Mouse (Mus musculus): ENCODE data around the gene Slc39a13. TPM values are rescaled to one million over a fixed set of nuclear protein-coding genes. Genes with fewer than 3 reads are reported as not detected.
"Not testable (repeated sequence)": the region's sequence is repeated elsewhere in the genome, so short reads cannot be mapped to it uniquely, and the experiment has no call there.

Gene Slc39a13
- polyA plus RNA-seq, 1 experiment from 2014 or later, result 22.0 TPM

DNA sequence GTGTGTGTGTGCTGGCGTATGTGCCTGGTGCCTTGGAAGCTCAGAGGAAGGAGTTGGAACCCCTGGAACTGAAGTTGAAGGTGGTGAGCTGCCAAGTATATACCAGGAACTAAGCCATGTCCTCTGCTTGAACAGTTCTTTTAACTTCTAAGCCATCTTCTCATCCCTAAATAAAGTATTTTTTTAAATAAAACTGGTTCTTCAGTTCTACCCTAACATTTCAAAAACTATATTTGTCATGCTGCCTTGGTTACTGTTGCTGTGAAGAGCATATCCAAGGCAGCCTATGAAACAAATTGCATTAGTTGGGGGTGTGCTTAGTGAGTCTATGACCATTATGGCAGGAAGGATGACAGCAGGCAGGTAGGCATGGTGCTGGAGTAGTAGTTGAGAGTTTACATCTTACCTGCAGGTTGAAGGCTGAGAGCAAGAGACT, 45.1 kb downstream of the Slc39a13 start:
- H3K9me3 ChIP-seq (replicated peaks; ENCODE audit: control insufficient read depth, low read length), result no peaks in the 10 kb centered on the region
- WGBS, result 94% methylated on average over 1 of the region's 1 CpGs
- no peak overlapping the region for H3K4me2 ChIP-seq (ENCODE audit: low read depth, low read length)

DNA sequence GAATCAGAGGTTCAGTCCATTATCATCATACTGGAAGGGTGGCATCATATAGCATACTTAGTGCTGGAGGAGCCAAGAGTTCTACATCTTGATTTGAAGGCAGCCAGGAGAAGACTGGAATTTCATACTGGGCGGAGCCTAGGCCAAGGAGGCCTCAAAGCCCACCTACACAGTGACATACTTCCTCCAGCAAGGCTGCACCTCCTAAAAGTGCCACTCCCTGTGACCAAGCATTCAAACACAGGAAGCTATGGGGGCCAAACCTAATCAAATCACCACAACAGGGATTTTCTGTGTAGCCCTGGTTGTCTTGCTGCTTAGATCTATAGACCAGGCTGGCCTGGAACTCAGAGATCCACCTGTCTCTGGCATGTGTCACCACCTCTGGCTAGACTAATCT, 46.3 kb downstream of the Slc39a13 start:
- H3K4me1 ChIP-seq (ENCODE audit: control insufficient read depth, insufficient read depth, low read length), result no peaks in the 10 kb centered on the region
- H3K4me3 ChIP-seq (ENCODE audit: low read depth, low read length), result no peak overlapping the region
- no peak for DNase-seq (ENCODE audit: low spot score)
- peaks cover 3% of the 10 kb centered on the region for H3K36me3 ChIP-seq (replicated peaks; ENCODE audit: control insufficient read depth, insufficient read depth, low read depth, low read length)
- no peaks in the 10 kb centered on the region for H3K9me3 ChIP-seq (replicated peaks; ENCODE audit: control insufficient read depth, low read length)
- H3K27me3 ChIP-seq (ENCODE audit: control insufficient read depth, insufficient read depth, low read length), result no peaks in the 10 kb centered on the region
- no peak for ATAC-seq (replicated peaks; ENCODE audit: insufficient number of reproducible peaks, low FRiP score, low TSS enrichment, low read depth)
- 87% methylated on average over 1 of the region's 1 CpGs for WGBS
- H3K27ac ChIP-seq (replicated peaks; ENCODE audit: low read depth, low read length), result no peak overlapping the region
- H3K9ac ChIP-seq (replicated peaks; ENCODE audit: low read length), result no peak overlapping the region
- no peak overlapping the region for H3K4me2 ChIP-seq (ENCODE audit: low read depth, low read length)

More for the DNA sequence above, 45.1 kb downstream of the Slc39a13 start:
- Histone ChIP-seq H3K4me1 (ENCODE audit: control insufficient read depth, insufficient read depth, low read length) (no peaks in the 10 kb centered on the region), H3K36me3 (replicated peaks; ENCODE audit: control insufficient read depth, insufficient read depth, low read depth, low read length) (no peaks in the 10 kb centered on the region), H3K27ac (replicated peaks; ENCODE audit: low read depth, low read length) (no peak overlapping the region), H3K27me3 (ENCODE audit: control insufficient read depth, insufficient read depth, low read length) (no peaks in the 10 kb centered on the region), H3K9ac (replicated peaks; ENCODE audit: low read length) (no peak overlapping the region), H3K4me3 (ENCODE audit: low read depth, low read length) (no peak overlapping the region)
- ATAC-seq (replicated peaks; ENCODE audit: insufficient number of reproducible peaks, low FRiP score, low TSS enrichment, low read depth), result no peak
- DNase-seq (ENCODE audit: low spot score), result no peak

DNA sequence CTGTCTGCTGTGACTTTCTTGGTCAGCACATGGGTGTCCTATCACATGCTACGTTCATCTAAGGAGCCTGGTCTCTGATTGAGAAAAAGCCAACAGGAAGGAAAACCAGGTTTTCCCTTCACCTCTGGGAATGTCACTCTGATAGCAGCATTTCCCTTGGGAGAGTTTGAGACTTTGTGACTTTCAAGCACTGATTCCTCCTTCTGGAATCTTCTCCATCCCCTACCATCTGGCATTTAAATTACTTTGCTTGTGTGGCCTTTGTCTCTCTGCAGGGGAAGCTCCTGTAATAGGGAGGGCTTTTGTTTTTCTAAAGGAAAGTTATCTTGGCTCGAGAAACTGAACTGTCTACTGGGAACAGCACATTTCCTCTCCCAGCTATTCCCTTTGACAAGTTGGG, 47.1 kb downstream of the Slc39a13 start:
- Histone ChIP-seq H3K9me3 (replicated peaks; ENCODE audit: control insufficient read depth, low read length) (no peaks in the 10 kb centered on the region), H3K4me1 (ENCODE audit: control insufficient read depth, insufficient read depth, low read length) (no peaks in the 10 kb centered on the region), H3K27ac (replicated peaks; ENCODE audit: low read depth, low read length) (no peak overlapping the region), H3K27me3 (ENCODE audit: control insufficient read depth, insufficient read depth, low read length) (no peaks in the 10 kb centered on the region), H3K9ac (replicated peaks; ENCODE audit: low read length) (no peak overlapping the region), H3K36me3 (replicated peaks; ENCODE audit: control insufficient read depth, insufficient read depth, low read depth, low read length) (peaks cover 3% of the 10 kb centered on the region), H3K4me2 (ENCODE audit: low read depth, low read length) (no peak overlapping the region), H3K4me3 (ENCODE audit: low read depth, low read length) (no peak overlapping the region)
- ATAC-seq (replicated peaks; ENCODE audit: insufficient number of reproducible peaks, low FRiP score, low TSS enrichment, low read depth), result no peak
- DNase-seq (ENCODE audit: low spot score), result no peak
- WGBS, result 50% methylated on average over 2 of the region's 2 CpGs

DNA sequence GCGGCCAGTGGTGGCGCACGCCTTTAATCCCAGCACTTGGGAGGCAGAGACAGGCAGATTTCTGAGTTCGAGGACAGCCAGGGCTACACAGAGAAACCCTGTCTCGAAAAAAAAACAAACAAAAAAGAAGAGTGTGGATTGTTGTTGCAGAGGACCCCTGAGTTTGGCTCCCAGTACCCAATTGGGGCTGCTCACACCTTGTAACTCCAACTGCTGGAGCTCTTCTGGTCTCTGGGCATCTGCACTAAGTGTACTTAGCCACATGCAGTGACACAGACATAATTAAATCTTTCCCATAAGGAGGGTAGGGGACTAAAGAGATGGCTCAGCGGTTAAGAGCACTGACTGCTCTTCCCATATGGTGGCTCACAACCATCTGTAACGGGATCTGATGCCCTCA, 48.0 kb downstream of the Slc39a13 start:
- H3K27me3 ChIP-seq (ENCODE audit: control insufficient read depth, insufficient read depth, low read length); H3K9ac ChIP-seq (replicated peaks; ENCODE audit: low read length); H3K27ac ChIP-seq (replicated peaks; ENCODE audit: low read depth, low read length); H3K4me2 ChIP-seq (ENCODE audit: low read depth, low read length); H3K4me3 ChIP-seq (ENCODE audit: low read depth, low read length); DNase-seq (ENCODE audit: low spot score); H3K9me3 ChIP-seq (replicated peaks; ENCODE audit: control insufficient read depth, low read length); ATAC-seq (replicated peaks; ENCODE audit: insufficient number of reproducible peaks, low FRiP score, low TSS enrichment, low read depth); H3K4me1 ChIP-seq (ENCODE audit: control insufficient read depth, insufficient read depth, low read length); H3K36me3 ChIP-seq (replicated peaks; ENCODE audit: control insufficient read depth, insufficient read depth, low read depth, low read length): not testable (repeated sequence)
- WGBS, result 96% methylated on average over 7 of the region's 7 CpGs

DNA sequence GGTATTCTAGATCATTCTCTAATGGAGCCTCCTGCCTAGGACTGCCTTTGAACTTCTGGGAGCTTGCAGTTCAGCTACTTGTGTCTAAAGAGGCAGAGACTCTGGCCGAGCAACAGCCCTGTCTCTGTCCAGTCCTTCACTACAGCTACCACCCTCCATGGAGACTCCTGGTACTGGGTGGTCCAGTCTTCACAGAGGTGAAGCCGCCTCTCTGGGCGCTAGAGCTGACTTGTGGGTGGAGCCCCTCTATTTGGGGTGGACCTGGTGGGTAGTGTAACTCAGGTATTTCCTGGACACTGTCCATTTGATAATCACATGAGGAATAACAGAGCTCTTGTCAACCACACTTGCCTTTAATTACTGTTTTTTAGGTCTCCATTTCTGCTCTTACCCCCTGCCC, 50.3 kb downstream of the Slc39a13 start:
- Histone ChIP-seq H3K27me3 (ENCODE audit: control insufficient read depth, insufficient read depth, low read length) (no peaks in the 10 kb centered on the region), H3K36me3 (replicated peaks; ENCODE audit: control insufficient read depth, insufficient read depth, low read depth, low read length) (peaks cover 3% of the 10 kb centered on the region), H3K4me1 (ENCODE audit: control insufficient read depth, insufficient read depth, low read length) (no peaks in the 10 kb centered on the region), H3K9ac (replicated peaks; ENCODE audit: low read length) (no peak overlapping the region), H3K27ac (replicated peaks; ENCODE audit: low read depth, low read length) (no peak overlapping the region), H3K9me3 (replicated peaks; ENCODE audit: control insufficient read depth, low read length) (no peaks in the 10 kb centered on the region), H3K4me3 (ENCODE audit: low read depth, low read length) (no peak overlapping the region), H3K4me2 (ENCODE audit: low read depth, low read length) (no peak overlapping the region)
- WGBS, result 90% methylated on average over 3 of the region's 3 CpGs
- ATAC-seq (replicated peaks; ENCODE audit: insufficient number of reproducible peaks, low FRiP score, low TSS enrichment, low read depth), result no peak; the same call in 1 of the 2 replicates
- DNase-seq (ENCODE audit: low spot score), result no peak

DNA sequence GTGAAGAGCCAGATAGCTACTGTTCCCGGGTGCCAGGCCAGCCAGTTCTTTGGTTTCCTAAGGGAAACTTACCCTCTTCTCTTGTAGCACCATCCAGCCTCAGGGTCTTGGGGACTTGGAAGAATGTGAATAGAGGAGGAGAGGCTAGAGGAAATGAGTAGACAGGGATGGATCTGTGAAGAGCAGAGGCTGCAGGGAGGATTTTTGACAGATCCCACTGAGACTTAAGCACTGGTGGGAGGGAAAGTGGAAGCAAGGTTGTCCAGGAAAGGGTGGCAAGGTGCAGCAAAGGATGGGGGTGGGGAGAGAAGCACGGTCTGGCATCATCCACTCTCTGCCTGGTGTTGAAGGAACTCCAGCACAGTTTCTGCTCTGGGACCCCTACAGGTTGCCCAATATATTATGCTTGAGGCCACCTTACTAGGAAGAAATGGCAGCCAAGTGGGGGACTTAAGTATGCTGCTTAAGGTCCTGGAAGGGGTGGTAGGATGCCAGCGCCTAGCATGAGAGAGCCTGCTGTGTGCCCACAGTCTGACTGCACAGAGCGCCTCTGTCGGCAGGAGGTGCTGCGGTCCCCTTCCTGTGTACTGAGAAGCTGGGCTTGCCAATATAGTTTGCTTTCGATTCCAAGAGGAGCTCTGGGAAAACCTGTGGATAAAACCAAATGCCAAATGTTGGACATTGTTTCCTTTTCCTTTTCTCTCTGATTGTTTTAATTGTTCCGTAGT, 52.0 kb downstream of the Slc39a13 start:
- no peaks in the 10 kb centered on the region for H3K4me1 ChIP-seq (ENCODE audit: control insufficient read depth, insufficient read depth, low read length)
- H3K9ac ChIP-seq (replicated peaks; ENCODE audit: low read length), result no peak overlapping the region
- WGBS, result 83% methylated on average over 8 of the region's 8 CpGs
- H3K27ac ChIP-seq (replicated peaks; ENCODE audit: low read depth, low read length), result no peak overlapping the region
- DNase-seq (ENCODE audit: low spot score) (no peak), ATAC-seq (replicated peaks; ENCODE audit: insufficient number of reproducible peaks, low FRiP score, low TSS enrichment, low read depth) (no peak)
- peaks cover 3% of the 10 kb centered on the region for H3K36me3 ChIP-seq (replicated peaks; ENCODE audit: control insufficient read depth, insufficient read depth, low read depth, low read length)
- H3K27me3 ChIP-seq (ENCODE audit: control insufficient read depth, insufficient read depth, low read length), result no peaks in the 10 kb centered on the region
- no peaks in the 10 kb centered on the region for H3K9me3 ChIP-seq (replicated peaks; ENCODE audit: control insufficient read depth, low read length)
- no peak overlapping the region for H3K4me2 ChIP-seq (ENCODE audit: low read depth, low read length)
- no peak overlapping the region for H3K4me3 ChIP-seq (ENCODE audit: low read depth, low read length)

DNA sequence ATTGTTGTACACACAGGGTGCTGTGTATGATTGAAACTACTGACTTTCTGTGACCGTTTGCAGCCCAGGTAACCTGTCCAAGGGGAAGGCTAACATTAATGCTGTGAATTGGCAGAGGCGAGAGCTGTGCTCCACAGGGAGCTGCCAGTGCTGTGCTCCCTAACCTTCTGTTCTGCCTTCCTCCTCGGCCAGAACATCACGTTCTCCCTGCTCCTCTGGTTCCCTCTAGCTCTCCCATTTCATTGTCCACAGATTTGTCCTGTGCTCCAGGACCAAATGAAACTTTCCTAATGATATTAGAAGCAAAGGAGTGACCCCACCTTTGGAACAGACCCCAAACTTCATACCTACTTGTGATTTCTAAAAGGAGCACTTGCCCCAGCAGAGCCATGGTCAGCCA, 54.8 kb downstream of the Slc39a13 start:
- Histone ChIP-seq H3K4me1 (ENCODE audit: control insufficient read depth, insufficient read depth, low read length) (no peaks in the 10 kb centered on the region), H3K4me3 (ENCODE audit: low read depth, low read length) (no peak overlapping the region), H3K9me3 (replicated peaks; ENCODE audit: control insufficient read depth, low read length) (no peaks in the 10 kb centered on the region), H3K9ac (replicated peaks; ENCODE audit: low read length) (no peak overlapping the region), H3K27me3 (ENCODE audit: control insufficient read depth, insufficient read depth, low read length) (no peaks in the 10 kb centered on the region), H3K36me3 (replicated peaks; ENCODE audit: control insufficient read depth, insufficient read depth, low read depth, low read length) (peaks cover 3% of the 10 kb centered on the region), H3K4me2 (ENCODE audit: low read depth, low read length) (no peak overlapping the region), H3K27ac (replicated peaks; ENCODE audit: low read depth, low read length) (no peak overlapping the region)
- DNase-seq (ENCODE audit: low spot score) (no peak), ATAC-seq (replicated peaks; ENCODE audit: insufficient number of reproducible peaks, low FRiP score, low TSS enrichment, low read depth) (no peak)
- 84% methylated on average over 4 of the region's 4 CpGs for WGBS

DNA sequence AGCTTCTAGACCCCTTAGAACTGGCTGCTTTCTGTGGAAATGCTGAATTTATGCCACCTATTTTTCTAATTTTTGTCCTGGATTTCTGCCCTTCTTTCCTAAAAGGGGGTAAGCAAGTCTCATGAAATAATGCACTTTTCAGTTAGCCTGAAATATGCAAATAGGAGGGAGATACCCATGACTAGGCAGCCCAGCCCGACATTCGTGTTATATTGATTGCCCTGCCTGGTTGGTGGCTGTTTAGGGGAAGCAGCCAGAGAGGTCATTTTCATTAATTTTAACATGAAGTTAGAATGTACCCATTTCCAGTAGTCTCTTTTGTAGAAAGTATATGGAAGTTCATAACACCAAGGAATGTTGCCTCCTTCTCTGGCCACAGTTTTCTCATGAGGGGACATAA, 56.3 kb downstream of the Slc39a13 start:
- 90% methylated on average over 2 of the region's 2 CpGs for WGBS
- Histone ChIP-seq H3K27me3 (ENCODE audit: control insufficient read depth, insufficient read depth, low read length) (no peaks in the 10 kb centered on the region), H3K4me3 (ENCODE audit: low read depth, low read length) (no peak overlapping the region), H3K9ac (replicated peaks; ENCODE audit: low read length) (no peak overlapping the region), H3K9me3 (replicated peaks; ENCODE audit: control insufficient read depth, low read length) (no peaks in the 10 kb centered on the region), H3K27ac (replicated peaks; ENCODE audit: low read depth, low read length) (no peak overlapping the region), H3K4me2 (ENCODE audit: low read depth, low read length) (no peak overlapping the region), H3K4me1 (ENCODE audit: control insufficient read depth, insufficient read depth, low read length) (no peaks in the 10 kb centered on the region), H3K36me3 (replicated peaks; ENCODE audit: control insufficient read depth, insufficient read depth, low read depth, low read length) (no peaks in the 10 kb centered on the region; the same call in none of the 2 replicates)
- ATAC-seq (replicated peaks; ENCODE audit: insufficient number of reproducible peaks, low FRiP score, low TSS enrichment, low read depth) (no peak), DNase-seq (ENCODE audit: low spot score) (no peak)
